Mouse (Mus musculus) gastrocnemius, adult 18-20 months (tissue): Measurements from ENCODE around the gene Lrriq1. TPM values are rescaled to one million over a fixed set of nuclear protein-coding genes. Genes with fewer than 3 reads are reported as not detected.

Experiments
- DNase-seq: peaks from one replicate; pipeline ENCODE4 v3.0.0; 2021; ENCODE audit warnings: low spot score
- long read RNA-seq, 2 experiments: library from polyadenylated mRNA; stranded (forward); transcript quantifications; one replicate each; pipeline ENCODE4 v2.0.0; 2021
- total RNA-seq, 2 experiments: library from RNA; stranded (reverse); gene quantifications; 2 replicates each; pipeline ENCODE4 v1.2.3; 2021

Lrriq1 gene
- total RNA-seq, result not detected
- long read RNA-seq, experiment 1, result 0 reads
- long read RNA-seq, experiment 2, result 0 reads

DNA sequence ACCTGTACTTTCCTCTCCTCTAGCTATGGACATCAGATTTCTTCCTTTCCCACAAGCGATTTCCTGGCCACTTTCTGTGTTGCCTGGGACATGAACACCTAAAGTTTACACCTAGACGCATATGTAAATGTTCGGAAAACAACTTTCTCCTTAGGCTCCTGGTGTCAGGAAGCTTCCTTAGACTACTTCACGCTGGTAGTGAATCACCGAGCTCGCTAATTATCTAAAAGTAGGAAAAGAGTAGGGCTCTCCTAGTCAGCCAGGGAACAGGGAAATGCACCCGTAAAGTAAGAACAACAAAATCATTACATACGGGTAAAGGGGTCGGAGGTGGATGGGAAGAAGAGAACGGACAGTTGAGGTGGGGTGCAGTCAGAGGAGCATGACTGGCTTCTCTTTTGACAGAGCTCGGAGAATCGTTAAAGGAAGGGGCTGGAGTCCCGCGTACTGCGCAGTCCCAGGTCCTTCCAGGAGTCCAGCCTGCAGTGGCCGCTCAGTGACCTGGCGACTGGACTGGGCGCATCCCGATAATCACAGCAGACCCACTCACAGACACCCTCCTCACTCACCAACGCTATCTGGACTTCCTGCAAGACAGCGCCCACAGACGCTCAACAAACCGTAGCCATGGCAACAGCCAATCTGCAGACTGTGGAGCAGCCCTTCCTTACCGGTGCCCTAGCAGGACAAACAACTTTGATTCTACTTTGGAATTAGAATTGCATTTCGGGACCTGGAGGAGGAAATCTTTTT lies at the start of gene Lrriq1:
Gene Lrriq1 (minus strand): TSS at position 616 of the 753 bp plus-strand sequence.
- DNase-seq, result no peak

DNA sequence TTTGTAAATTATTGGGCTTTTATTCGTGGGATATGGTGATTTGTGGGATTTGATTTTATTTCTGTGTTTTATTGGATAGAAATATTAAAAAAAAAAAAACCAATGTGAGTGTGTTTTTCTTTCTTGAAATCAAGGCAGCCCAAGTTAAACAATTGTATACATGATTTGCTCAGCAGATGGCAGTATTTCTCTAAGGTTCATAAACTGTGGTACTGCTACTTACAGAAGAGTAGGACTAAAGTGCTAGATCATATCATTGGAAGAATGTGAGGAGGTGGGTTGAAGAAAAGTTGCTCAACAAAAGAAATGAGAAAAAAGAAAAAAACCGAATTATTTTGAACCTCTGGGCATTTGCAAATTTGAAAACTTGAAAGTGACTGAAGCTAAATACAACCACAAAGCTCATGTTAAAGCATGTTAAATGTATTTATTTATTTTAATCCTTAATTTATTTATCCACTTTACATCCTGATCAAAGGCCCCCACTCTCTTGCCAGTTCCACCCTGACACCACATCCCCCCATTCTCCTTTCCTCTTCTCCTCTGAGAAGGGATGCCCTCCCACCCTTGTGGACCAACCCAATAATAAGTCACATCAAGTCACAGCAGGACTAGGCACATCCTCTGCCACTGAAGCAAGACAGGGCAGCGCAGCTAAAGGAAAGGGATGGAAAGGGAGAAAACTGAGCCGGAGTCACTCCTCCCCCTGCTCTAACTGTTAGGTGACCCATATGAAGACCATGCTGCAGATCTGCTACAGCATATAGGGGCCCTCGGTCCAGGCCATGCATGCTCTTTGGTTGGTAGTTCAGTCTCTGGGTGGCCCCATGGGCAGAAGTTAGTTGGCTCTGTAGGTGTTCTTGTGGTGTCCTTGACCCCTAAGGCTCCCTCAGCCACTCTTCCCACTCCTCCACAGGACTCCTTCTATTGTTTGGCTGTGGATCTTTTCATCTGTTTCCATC lies 18.0 kb upstream of the Lrriq1 start:
- DNase-seq, result no peak

DNA sequence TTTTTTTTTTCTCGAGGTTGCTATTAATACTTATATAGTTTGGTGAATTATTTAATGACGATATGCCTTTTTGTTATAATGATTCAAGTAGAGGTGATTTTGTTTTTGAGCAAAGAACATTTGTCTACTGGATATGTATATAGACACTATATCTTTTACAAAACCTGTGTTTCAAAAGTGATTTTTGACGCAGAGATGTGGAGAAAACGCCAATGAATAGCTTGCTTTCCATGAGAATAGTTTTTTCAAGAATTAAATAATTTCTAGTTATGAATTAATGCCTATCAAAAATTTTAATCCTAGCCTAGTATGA lies 294 bp upstream of the Lrriq1 start:
- DNase-seq, result no peak

- no peak for DNase-seq
These were observed 9.5 kb downstream of the Lrriq1 start for GRCm38 (mm10) chr10:103226646-103227045.

GRCm38 (mm10) chr10:103194655-103195328 lies 41.3 kb downstream of the Lrriq1 start:
- DNase-seq, result no peak

GRCm38 (mm10) chr10:103145769-103146379 lies 90.2 kb downstream of the Lrriq1 start:
- no peak for DNase-seq

DNA sequence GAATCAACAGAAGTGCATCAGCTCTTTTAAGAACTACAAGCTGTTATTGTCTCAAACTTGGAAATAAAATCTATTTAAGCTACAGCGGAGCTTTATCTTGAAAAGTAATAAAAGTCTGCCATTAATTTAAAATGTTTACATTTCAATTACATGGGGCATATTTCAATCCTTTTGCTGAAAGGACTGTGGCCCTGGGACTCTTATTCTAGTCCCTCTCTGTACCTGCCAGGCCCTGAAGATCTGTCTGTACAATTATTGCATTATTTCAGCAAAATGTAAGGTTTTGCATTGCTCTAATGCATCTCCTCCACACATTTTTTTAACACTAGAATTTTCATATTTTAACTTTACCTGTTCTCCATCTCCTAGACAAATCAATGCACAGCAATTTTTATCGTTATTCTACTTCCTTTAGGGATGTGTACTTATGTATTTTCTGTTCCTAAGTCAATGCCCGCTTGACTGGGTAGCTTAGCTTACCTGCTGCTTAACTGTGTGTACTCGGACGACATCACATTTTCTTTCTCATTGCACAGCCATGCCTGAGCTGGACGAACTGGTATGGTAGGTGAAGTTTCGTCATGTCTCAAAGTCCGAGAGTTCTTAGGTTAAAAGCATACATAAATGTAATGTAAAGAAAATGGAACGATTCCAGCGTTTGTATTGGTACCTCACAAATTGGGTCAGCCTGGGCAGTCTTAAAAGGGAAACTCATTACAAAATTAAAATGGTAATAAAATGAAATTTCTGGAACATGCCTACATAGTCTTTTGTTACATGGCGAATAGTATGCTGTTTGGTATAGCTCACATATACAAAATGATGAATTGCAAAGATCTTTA lies 91.0 kb downstream of the Lrriq1 start:
- DNase-seq, result no peak

DNA sequence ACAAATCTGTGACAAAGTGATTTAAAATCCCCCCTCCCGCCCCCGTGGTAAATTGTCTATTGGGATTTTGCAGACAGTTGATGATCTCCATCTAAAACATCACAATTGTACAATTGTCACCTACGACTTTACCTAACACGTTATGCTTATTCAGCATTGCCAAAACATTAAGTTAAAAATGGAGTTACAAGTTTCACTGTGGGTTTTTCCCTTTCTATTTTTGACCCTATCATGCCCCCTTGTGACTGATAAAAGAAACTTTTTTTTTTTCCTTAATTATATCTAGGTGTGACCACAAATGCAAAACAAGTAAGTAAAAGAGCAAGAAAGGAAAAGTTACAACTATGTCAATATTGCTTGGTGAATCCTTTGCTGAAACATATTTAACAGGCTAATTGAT lies 93.6 kb downstream of the Lrriq1 start:
- DNase-seq, result no peak

DNA sequence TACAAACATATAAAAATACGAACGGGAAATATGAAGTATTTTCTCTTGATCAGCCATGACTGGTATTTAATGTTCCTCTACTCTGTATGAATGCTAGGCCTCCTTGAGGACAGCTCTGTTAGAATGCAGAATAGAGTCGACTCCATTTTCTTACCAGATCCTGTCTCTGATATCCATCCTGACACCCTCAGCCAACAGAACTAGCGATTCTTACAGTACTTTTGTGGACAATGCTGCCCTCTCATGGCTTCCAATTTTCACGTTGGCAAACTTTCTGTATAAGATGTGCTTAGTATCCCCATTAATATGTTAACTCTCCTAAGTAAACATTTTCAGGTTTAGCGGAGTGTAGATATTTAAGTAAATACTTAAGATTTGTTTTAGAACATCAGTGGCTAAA lies 94.6 kb downstream of the Lrriq1 start:
- no peak for DNase-seq

DNA sequence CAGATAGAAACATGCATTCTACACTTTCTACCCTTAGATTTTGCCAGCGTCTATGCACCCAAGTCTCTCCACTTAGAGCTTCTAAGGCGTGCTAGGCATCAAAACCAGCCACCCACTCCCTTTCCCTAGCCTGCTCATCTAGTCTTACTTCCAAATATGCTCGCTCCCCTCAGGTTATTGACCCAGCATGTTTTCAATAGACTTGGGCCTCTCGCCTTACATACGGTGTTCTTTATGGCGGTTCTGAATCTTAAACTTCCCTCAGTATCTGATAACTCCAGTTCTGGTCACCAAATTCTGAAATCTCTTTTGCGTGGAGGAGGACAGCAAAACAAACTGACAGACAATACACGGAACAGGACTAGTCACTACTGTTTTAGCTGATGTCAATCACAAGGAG lies 95.5 kb downstream of the Lrriq1 start:
- no peak for DNase-seq

DNA sequence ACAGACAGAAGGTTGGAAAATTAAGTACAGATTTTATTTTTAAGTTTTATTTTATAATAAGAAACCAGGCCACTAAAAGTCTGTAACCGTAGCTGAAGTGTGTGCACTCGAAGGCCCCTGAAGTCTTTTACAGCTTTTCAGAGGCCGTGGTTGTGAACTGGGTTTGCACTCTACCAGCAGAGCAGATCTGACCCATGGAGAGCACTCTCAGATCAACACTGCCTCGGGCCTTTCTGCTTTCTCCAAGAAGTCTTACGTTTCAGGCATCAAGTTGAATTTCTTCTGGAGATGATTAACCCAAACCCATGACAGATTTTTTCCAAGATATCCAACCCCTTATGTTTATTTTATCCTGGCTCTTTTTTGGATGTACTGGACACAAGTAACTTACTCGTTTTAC lies 121.5 kb downstream of the Lrriq1 start:
- no peak for DNase-seq

- DNase-seq, result no peak
These were observed 128.0 kb downstream of the Lrriq1 start for GRCm38 (mm10) chr10:103108090-103108489.

- no peak for DNase-seq
These were observed 150.0 kb downstream of the Lrriq1 start for GRCm38 (mm10) chr10:103086101-103086500.

- DNase-seq, result no peak
These were observed 186.5 kb downstream of the Lrriq1 start for GRCm38 (mm10) chr10:103049593-103049992.

DNA sequence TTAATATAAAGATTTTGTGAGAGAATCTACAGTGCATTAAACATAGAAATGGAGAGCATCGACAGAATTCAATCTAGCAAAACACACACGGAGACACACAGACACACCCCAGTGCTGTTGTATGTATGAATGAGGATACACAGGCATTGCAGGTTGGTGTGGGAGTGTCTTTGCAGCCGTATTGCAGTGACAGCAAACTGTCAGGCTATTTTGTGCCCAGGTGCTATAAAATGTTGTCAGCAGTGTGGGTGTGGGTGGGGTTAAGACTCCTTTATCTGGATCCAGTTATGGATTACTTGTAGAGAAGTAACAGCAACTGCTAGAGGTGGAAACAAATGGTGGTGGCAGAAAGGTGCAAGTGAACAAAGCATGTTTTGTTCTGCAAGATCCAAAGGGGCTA lies 189.5 kb downstream of the Lrriq1 start:
- no peak for DNase-seq

DNA sequence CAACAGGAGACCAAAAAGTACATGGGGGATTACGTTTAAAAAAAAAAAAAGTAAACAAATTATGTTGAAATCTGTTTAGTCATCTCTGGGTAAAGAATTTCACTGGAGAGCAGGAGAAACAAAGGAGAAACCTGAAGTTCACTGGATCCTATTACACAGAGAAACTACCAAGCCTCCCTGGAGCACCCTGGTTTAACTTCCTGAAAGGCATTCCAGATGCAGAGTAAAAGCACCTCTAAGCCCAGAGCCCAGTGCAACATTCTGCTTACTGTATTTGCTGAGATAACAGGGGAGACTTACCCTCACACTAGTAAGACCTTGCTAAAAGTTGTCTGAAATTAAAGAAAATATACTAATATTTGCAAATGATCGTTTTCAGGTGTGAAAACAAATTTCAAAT lies 191.1 kb downstream of the Lrriq1 start:
- no peak for DNase-seq

- DNase-seq, result no peak
These were observed 201.0 kb downstream of the Lrriq1 start for GRCm38 (mm10) chr10:103035002-103035640.

DNA sequence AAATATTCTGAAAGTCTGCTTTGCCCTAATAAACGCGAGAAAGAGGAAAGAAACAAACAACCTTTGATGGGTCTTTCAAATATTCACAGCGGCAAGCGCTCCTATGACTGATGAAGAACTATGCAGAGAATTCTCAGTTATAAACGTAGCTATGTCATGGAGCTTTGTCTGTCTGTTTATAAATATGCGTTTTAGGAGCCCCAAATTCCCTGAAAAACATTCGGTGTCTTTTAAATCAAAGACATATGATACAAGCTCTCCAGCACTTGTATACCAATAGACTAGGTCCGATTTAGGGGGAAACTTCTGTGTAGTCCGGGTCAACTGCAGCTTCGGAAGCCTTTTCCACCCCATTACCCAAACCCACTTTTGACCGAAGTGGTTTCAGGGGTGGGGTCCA lies 205.2 kb downstream of the Lrriq1 start:
- DNase-seq, result no peak

DNA sequence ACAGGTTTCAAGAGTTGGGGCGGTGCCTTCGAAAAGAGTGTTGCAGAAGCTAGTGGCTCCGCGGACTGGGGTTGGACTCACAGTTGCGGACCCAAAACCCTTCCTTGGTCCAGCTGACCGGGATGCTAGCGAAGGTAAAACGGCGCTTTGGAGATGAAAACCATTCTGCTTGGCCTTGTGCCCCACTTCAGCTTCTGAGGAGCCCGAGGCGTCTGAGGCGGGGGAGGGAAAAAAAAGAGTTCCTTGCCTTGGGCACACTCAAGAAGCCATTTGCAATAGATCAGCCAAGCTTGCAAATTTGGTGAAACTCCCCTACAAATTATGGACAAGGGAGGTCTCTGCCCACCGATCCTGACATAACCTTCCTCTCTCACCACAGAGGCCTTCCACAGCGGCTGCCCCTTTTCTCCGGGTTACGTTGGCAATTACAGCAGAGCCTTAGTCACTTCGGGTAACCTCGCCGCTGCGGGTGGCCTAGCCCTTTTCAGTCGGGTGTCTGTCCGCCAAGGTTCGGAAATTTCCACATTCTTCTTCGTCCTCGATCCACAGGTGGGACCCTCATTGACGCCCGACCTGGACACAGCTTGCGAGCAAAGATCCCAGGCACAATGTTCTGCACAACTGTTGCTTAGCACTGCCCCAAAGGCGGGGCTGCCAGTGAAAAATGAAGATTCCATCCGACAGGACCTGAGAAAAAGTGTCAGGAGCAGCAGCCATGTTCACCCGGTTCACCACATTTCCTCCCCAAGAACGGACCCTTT lies 206.2 kb downstream of the Lrriq1 start, which contains the start of gene Alx1:
Gene Alx1 (minus strand): TSS at position 486 of the 761 bp plus-strand sequence.
- no peak for DNase-seq
